In genomic region chr4:126286492-126286891, GRCm38 (mm10) we compare ENCODE assay signal across 8 mouse cellular contexts. TPM values are rescaled to one million over a fixed set of nuclear protein-coding genes. Genes with fewer than 3 reads are reported as not detected.
A peak's percentile ranks its signal among the peaks of the same experiment; 100 is the strongest.
DNase-seq lines count a peak whose midpoint lies in the region; ATAC-seq and TF ChIP-seq lines count a peak whose summit lies in the region.

Gene Col8a2, plus strand, starts transcription at chr4:126286793.

- peak within 1 kb of the TSS; percentile 45 for H3K9ac ChIP-seq in kidney, embryonic 15.5 days

- peaks cover 60% of the 10 kb centered on the region for H3K27me3 ChIP-seq in kidney, embryonic 15.5 days

- peak within 1 kb of the TSS; percentile 82 for H3K4me2 ChIP-seq in kidney, embryonic 15.5 days

- no peaks in the 10 kb centered on the region for H3K4me1 ChIP-seq in embryonic fibroblast, embryonic 13.5 days (ENCODE audit: control insufficient read depth, insufficient read depth, low read length)
- H3K4me1 ChIP-seq in kidney, embryonic 15.5 days: peaks cover 35% of the 10 kb centered on the region

- no peaks in the 10 kb centered on the region for H3K9me3 ChIP-seq in kidney, embryonic 15.5 days (replicated peaks)

- H3K27ac ChIP-seq in embryonic fibroblast, embryonic 13.5 days (ENCODE audit: insufficient read depth, low read length): no peak within 1 kb of the TSS
- peak within 1 kb of the TSS; percentile 68; the same call in 1 of the 2 replicates for H3K27ac ChIP-seq in kidney, embryonic 15.5 days

- H3K36me3 ChIP-seq in kidney, embryonic 15.5 days: no peaks in the 10 kb centered on the region

- TF ChIP-seq CTCF in embryonic fibroblast, embryonic 13.5 days (IDR thresholded peaks at IDR 0.05; ENCODE audit: borderline replicate concordance, insufficient read depth, low read length): no peak

- ATAC-seq in kidney, embryonic 15.5 days (replicated peaks; ENCODE audit: low FRiP score): peak; percentile 79

- WGBS in kidney, embryonic 15.5 days: 2% methylated on average over 29 of the region's 42 CpGs

- H3K4me3 ChIP-seq in embryonic fibroblast, embryonic 13.5 days (ENCODE audit: insufficient read depth, low read length): peak within 1 kb of the TSS; percentile 40
- peak within 1 kb of the TSS; percentile 52 for H3K4me3 ChIP-seq in kidney, embryonic 15.5 days (replicated peaks)

- TF ChIP-seq POLR2A in embryonic fibroblast, embryonic 13.5 days (IDR thresholded peaks at IDR 0.05; ENCODE audit: low read depth, low read length): no peak

- peak; percentile 45 for DNase-seq in gastrocnemius, postnatal 10 days
- DNase-seq in gastrocnemius, adult 8-10 months (ENCODE audit: low spot score in 2 of 2): no peak
- DNase-seq in lung, postnatal 4 days: peak; percentile 38 to 55
- no peak for DNase-seq in layer of hippocampus, adult 8-10 months (ENCODE audit: low spot score in 2 of 2)
- DNase-seq in cerebellum, adult 9-11 months: no peak
- no peak for DNase-seq in thymus, postnatal 0 days (ENCODE audit: low spot score)

RNA-seq across cellular contexts. Expression of gene Col8a2, which starts in this region (rescaled TPM):
- total RNA-seq in gastrocnemius, postnatal 10 days (2021): 1 to 10 TPM; 5.7 to 5.9 TPM
- 1 to 10 TPM in 2 of 4 experiments, under 1 TPM in 2; 0.46 to 1.6 (median 1.1) TPM for total RNA-seq in gastrocnemius, adult 8-10 months (2022)
- 7.7 and 40.4 TPM in 2 replicates for polyA plus RNA-seq in embryonic fibroblast, embryonic 13.5 days (2011; ENCODE audit: insufficient read length, low read depth, missing spikeins)
- 10.6 and 15.2 TPM in 2 replicates for polyA plus RNA-seq in kidney, embryonic 15.5 days (2015; fragmentation: Nextera tagmentation; extraction: Ambion mirVana)
- 1 to 10 TPM; 1.7 to 2.3 (median 2.0) TPM for total RNA-seq in layer of hippocampus, adult 8-10 months (2022)
- polyA plus RNA-seq in thymus, postnatal 0 days (2015; fragmentation: Nextera tagmentation; extraction: Ambion mirVana): 3.1 and 3.5 TPM in 2 replicates

Comparison
In these comparisons a context has a peak if more than half of its experiments do, and no peak if none do; other contexts are left out.
1. DNase-seq: peak in gastrocnemius, postnatal 10 days (single experiment) and lung, postnatal 4 days (2 of 2); none in gastrocnemius, adult 8-10 months (0 of 2), layer of hippocampus, adult 8-10 months (0 of 2), cerebellum, adult 9-11 months (single experiment) and thymus, postnatal 0 days (single experiment).